Mouse (Mus musculus) A20 (cell line): Measurements from ENCODE around the gene Shisa6.

ENCODE experiments used
- DNase-seq: peaks from one replicate; pipeline ENCODE4 v3.0.0-alpha.2; 2011; ENCODE audit warnings: low read depth, low spot score

Shisa6 gene

GRCm38 (mm10) chr11:66232891-66233290, 292.9 kb downstream of the Shisa6 start:
- DNase-seq = no peak

DNA sequence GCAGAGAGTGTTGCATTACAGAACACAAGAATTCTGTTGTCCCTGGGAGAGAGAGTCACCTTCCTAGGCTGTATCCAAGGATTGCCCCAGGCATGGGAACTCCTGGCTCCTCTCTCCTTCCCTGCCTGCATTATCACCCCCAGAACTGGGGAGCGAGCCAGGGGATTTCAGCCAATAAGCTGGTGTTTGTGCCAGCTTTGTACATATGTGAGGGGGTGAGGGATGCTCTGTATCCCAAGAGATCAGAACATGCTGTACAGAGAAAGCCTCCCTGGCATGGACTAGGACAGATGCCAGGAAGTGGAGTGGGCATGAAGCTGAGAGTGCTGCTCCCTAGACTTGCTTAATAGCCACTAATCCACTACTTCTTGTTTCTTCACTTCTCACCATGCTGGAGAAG, 303.6 kb downstream of the Shisa6 start:
- DNase-seq = no peak

DNA sequence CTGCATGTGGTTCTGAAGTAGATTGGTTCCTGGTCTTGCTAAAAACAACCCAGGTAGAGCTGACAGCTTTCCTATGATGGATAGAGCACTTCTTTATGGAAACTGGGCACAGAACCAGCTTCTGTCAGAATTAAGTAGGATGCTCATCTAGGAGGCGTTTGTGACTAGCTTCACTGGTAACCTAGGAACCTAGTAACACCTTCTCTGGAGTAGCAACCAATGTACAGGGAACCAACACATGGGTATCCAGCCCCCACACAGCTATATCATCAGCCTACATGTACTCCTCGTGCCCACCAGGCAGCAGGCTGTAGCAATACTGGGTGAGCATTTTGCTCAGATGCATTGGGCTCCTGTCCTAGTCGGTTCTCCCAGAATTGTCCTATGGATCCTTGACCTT, 307.3 kb downstream of the Shisa6 start:
- no peak for DNase-seq

GRCm38 (mm10) chr11:66188627-66189287, 337.0 kb downstream of the Shisa6 start:
- no peak for DNase-seq

- no peak for DNase-seq
Measured at GRCm38 (mm10) chr11:66188146-66188545, 337.6 kb downstream of the Shisa6 start.

- DNase-seq = no peak
Measured at GRCm38 (mm10) chr11:66177781-66178180, 348.0 kb downstream of the Shisa6 start.

GRCm38 (mm10) chr11:66167801-66168651, 357.7 kb downstream of the Shisa6 start, which contains the start of gene Dnah9:
Gene Dnah9 (minus strand): TSS chr11:66168551.
- no peak for DNase-seq

DNA sequence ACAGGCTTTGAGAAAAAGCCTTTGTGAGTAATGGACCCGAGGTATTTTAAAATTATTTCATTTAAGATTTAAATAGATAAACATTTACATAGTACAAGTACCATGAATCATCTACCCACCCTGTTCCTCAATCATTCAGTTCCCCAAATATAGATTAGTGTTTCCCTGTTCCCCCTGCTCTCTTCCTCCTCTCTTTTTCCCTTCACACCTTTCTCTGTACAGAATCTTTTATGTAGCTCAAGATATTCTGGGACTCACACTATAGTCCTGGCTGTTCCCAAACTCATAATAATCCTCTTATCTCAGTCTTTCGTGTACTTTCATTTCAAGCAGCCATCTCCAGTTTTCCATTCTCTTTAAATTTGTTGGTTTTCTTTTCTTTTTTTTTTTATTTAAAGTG, 361.7 kb downstream of the Shisa6 start:
- DNase-seq = no peak
